Mouse (Mus musculus) ovary, postnatal 10 days (tissue): ENCODE data around the gene Inpp4a.

Experiments used
- DNase-seq: peaks from one replicate; pipeline ENCODE4 v3.0.0; 2022; ENCODE audit warnings: low spot score

Gene Inpp4a

GRCm38 (mm10) chr1:37358621-37359020, 59.0 kb downstream of the Inpp4a start:
- DNase-seq: no peak

GRCm38 (mm10) chr1:37359395-37360092, 59.9 kb downstream of the Inpp4a start:
- no peak for DNase-seq

- no peak for DNase-seq
Measured at GRCm38 (mm10) chr1:37360781-37361180, 61.1 kb downstream of the Inpp4a start.

GRCm38 (mm10) chr1:37362721-37363120, 63.1 kb downstream of the Inpp4a start:
- DNase-seq: no peak

GRCm38 (mm10) chr1:37368125-37368524, 68.5 kb downstream of the Inpp4a start:
- DNase-seq: no peak

GRCm38 (mm10) chr1:37368768-37369385, 69.2 kb downstream of the Inpp4a start:
- no peak for DNase-seq

GRCm38 (mm10) chr1:37376177-37376576, 76.5 kb downstream of the Inpp4a start:
- DNase-seq: no peak

GRCm38 (mm10) chr1:37376751-37377150, 77.1 kb downstream of the Inpp4a start:
- DNase-seq: no peak

- no peak for DNase-seq
Measured at GRCm38 (mm10) chr1:37378095-37378494, 78.4 kb downstream of the Inpp4a start.

GRCm38 (mm10) chr1:37379536-37379935, 79.9 kb downstream of the Inpp4a start:
- no peak for DNase-seq

GRCm38 (mm10) chr1:37380913-37381312, 81.2 kb downstream of the Inpp4a start:
- DNase-seq: no peak

- DNase-seq: no peak
Measured at GRCm38 (mm10) chr1:37384304-37384703, 84.6 kb downstream of the Inpp4a start.

GRCm38 (mm10) chr1:37386448-37386971, 86.8 kb downstream of the Inpp4a start:
- no peak for DNase-seq

- no peak for DNase-seq
Measured at GRCm38 (mm10) chr1:37393174-37393573, 93.5 kb downstream of the Inpp4a start.

GRCm38 (mm10) chr1:37396481-37396880, 96.8 kb downstream of the Inpp4a start:
- DNase-seq: no peak

- no peak for DNase-seq
Measured at GRCm38 (mm10) chr1:37398961-37399360, 99.3 kb downstream of the Inpp4a start.

GRCm38 (mm10) chr1:37399734-37400133, 100.1 kb downstream of the Inpp4a start:
- no peak for DNase-seq

- no peak for DNase-seq
Measured at GRCm38 (mm10) chr1:37401687-37402086, 102.0 kb downstream of the Inpp4a start.

GRCm38 (mm10) chr1:37405137-37405536, 105.5 kb downstream of the Inpp4a start:
- no peak for DNase-seq

- no peak for DNase-seq
Measured at GRCm38 (mm10) chr1:37407228-37407627, 107.6 kb downstream of the Inpp4a start.

GRCm38 (mm10) chr1:37408059-37408458, 108.4 kb downstream of the Inpp4a start:
- DNase-seq: no peak

- no peak for DNase-seq
Measured at GRCm38 (mm10) chr1:37408678-37409077, 109.0 kb downstream of the Inpp4a start.

GRCm38 (mm10) chr1:37409647-37410046, 110.0 kb downstream of the Inpp4a start:
- DNase-seq: no peak

GRCm38 (mm10) chr1:37415394-37415793, 115.7 kb downstream of the Inpp4a start:
- no peak for DNase-seq
